Mouse (Mus musculus): ENCODE results near the gene Slc7a6. TPM values are rescaled to one million over a fixed set of nuclear protein-coding genes. Genes with fewer than 3 reads are reported as not detected.

The Slc7a6 gene
- polyA plus RNA-seq, 1 experiment, result 96.3 TPM

DNA sequence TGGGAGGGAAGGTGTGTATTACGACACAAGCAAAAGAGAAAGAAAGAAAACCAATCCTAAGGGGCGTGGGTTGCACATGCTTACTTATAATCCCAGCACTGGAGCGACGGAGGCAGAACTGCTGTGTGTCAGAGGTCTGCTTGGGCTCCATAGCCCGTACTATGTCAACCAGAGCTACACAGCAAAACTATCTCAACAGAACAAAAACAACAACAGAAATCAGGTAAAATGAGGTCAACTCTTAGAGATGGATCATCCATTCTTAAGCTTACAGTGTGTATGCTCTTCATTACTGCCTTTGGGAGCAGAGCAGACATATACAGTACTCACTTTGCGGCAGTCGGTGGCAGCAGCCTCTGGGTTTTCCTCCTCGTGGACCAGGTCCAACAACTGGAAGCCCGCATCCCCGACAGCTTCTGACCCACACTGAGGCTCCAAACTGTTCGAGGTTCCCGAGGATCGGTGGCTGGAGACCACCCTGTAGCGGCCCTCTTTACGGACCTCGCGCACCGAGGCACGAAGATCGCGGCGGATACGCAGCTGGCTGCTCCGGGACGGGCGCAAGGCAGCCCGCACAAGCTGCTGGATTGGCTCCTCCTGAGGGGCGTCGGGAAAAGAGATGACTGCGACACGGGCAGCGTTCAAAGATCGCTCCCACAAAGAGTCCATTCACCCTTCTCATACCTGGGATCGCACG is 41.5 kb downstream of the Slc7a6 start:
- H3K27me3 ChIP-seq (ENCODE audit: control insufficient read depth, insufficient read depth, low read length), result no peaks in the 10 kb centered on the region
- 1% methylated on average over 35 of the region's 35 CpGs for WGBS
- no peaks in the 10 kb centered on the region for H3K36me3 ChIP-seq (ENCODE audit: control insufficient read depth, insufficient read depth, low read length)
- H3K4me3 ChIP-seq (ENCODE audit: control insufficient read depth, insufficient read depth, low read length), result peak overlapping the region; percentile 82
- 0 out of 2 replicates have a peak, but pooled peaks cover 3% of the 10 kb centered on the region for H3K4me1 ChIP-seq (replicated peaks; ENCODE audit: control insufficient read depth, insufficient read depth, low read length)
- peak; percentile 38 for DNase-seq
- TF ChIP-seq CTCF (IDR thresholded peaks at IDR 0.05; ENCODE audit: borderline replicate concordance, control insufficient read depth, extremely low read depth, insufficient read depth, low read length, poor library complexity) (no peak), POLR2A (IDR thresholded peaks at IDR 0.05; ENCODE audit: control insufficient read depth, extremely low read depth, insufficient read depth, low read length, poor library complexity) (no peak)
- no peak overlapping the region for H3K27ac ChIP-seq (ENCODE audit: control insufficient read depth, insufficient read depth, low read length)

DNA sequence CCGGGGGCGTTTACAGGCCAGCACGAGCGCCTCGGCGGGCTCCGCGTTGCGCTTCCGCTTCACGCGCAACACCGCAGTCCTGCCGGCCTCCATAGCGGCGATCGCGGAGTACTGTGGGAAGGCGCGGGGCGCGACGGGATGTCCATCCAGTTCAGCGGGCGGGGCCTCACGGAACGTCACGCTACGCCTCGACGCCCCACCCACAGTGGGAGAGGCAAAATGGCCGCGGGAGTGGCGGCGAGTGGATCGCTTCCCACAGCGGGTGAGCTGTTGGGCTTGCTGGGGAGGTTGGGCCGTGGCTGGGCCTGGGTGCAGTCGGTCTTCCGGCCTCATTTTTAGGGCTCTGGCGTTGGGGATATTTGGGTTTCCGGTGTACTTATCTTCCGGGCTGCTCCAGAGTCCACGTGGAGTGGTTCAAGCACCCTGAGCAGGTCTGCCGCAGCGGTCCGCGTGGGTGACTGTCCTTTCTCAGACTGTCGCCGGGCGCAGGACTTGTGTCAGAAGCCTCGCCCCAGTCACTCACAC is 42.2 kb downstream of the Slc7a6 start, which contains the start of the genes Slc7a6os and Prmt7:
Slc7a6os (minus strand) TSS at position 115 of the 525 bp plus-strand sequence.
Prmt7 (plus strand) TSS at position 116 of the 525 bp plus-strand sequence.
- WGBS, result under 1% methylated on average over 52 of the region's 52 CpGs
- peak; percentile 95 for DNase-seq
- Histone ChIP-seq H3K27ac (ENCODE audit: control insufficient read depth, insufficient read depth, low read length) (no peak within 1 kb of the TSS), H3K4me1 (replicated peaks; ENCODE audit: control insufficient read depth, insufficient read depth, low read length) (0 out of 2 replicates have a peak, but pooled peaks cover 3% of the 10 kb centered on the region), H3K27me3 (ENCODE audit: control insufficient read depth, insufficient read depth, low read length) (no peaks in the 10 kb centered on the region), H3K4me3 (ENCODE audit: control insufficient read depth, insufficient read depth, low read length) (peak within 1 kb of the TSS; percentile 82), H3K36me3 (ENCODE audit: control insufficient read depth, insufficient read depth, low read length) (no peaks in the 10 kb centered on the region)
- peak; percentile 64 for TF ChIP-seq POLR2A (IDR thresholded peaks at IDR 0.05; ENCODE audit: control insufficient read depth, extremely low read depth, insufficient read depth, low read length, poor library complexity)
- 0 out of 2 replicates have a peak, but pooled peaks have one; percentile 46 for TF ChIP-seq CTCF (IDR thresholded peaks at IDR 0.05; ENCODE audit: borderline replicate concordance, control insufficient read depth, extremely low read depth, insufficient read depth, low read length, poor library complexity)

DNA sequence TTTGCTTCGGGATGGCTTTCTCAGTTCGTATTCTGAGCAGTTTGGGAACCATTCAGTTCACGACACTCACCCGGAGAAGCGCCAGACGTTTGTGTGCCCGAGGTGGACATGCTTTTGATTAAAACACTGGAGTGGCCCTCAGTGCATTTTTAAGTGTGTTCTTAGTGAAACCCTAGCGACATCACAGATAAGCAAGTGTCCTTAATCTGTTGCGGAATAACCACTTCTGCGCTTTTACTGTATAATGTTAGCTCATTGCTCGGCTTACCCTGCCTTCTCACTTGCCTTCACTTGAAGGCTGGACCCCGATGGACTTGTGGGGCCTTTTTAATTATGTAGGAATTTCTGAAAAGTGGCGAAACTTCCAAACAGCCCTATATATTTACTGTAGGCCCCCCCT is 42.8 kb downstream of the Slc7a6 start:
- Histone ChIP-seq H3K27me3 (ENCODE audit: control insufficient read depth, insufficient read depth, low read length) (no peaks in the 10 kb centered on the region), H3K27ac (ENCODE audit: control insufficient read depth, insufficient read depth, low read length) (no peak overlapping the region), H3K4me3 (ENCODE audit: control insufficient read depth, insufficient read depth, low read length) (peak overlapping the region; percentile 82), H3K4me1 (replicated peaks; ENCODE audit: control insufficient read depth, insufficient read depth, low read length) (0 out of 2 replicates have a peak, but pooled peaks cover 3% of the 10 kb centered on the region), H3K36me3 (ENCODE audit: control insufficient read depth, insufficient read depth, low read length) (no peaks in the 10 kb centered on the region)
- no peak for DNase-seq
- TF ChIP-seq POLR2A (IDR thresholded peaks at IDR 0.05; ENCODE audit: control insufficient read depth, extremely low read depth, insufficient read depth, low read length, poor library complexity), result no peak
- no peak for TF ChIP-seq CTCF (IDR thresholded peaks at IDR 0.05; ENCODE audit: borderline replicate concordance, control insufficient read depth, extremely low read depth, insufficient read depth, low read length, poor library complexity)
- WGBS, result 5% methylated on average over 13 of the region's 13 CpGs

DNA sequence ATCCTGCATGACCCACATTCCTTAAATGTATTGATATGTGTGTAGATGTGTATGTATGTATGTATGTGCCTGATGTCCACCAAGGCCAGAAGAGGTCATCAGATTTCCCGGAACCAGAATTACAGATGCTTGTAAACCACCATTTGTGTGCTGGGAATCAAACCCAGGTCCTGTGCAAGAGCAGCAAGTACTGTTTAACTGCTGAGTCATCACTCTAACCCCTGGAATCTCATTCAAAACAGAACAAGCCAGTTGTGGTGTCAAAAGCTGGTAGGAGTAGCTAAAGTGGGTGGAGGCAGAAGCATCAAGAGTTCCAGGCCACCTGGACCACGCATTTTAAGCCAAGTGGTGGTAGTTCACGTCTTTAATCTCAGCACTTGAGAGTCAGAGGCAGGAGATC is 45.3 kb downstream of the Slc7a6 start:
- no peak overlapping the region for H3K27ac ChIP-seq (ENCODE audit: control insufficient read depth, insufficient read depth, low read length)
- TF ChIP-seq POLR2A (IDR thresholded peaks at IDR 0.05; ENCODE audit: control insufficient read depth, extremely low read depth, insufficient read depth, low read length, poor library complexity) (no peak), CTCF (IDR thresholded peaks at IDR 0.05; ENCODE audit: borderline replicate concordance, control insufficient read depth, extremely low read depth, insufficient read depth, low read length, poor library complexity) (no peak)
- H3K36me3 ChIP-seq (ENCODE audit: control insufficient read depth, insufficient read depth, low read length), result no peaks in the 10 kb centered on the region
- DNase-seq, result no peak
- H3K27me3 ChIP-seq (ENCODE audit: control insufficient read depth, insufficient read depth, low read length), result no peaks in the 10 kb centered on the region
- 94% methylated on average over 3 of the region's 3 CpGs for WGBS
- H3K4me1 ChIP-seq (replicated peaks; ENCODE audit: control insufficient read depth, insufficient read depth, low read length), result 0 out of 2 replicates have a peak, but pooled peaks cover 3% of the 10 kb centered on the region
- H3K4me3 ChIP-seq (ENCODE audit: control insufficient read depth, insufficient read depth, low read length), result no peak overlapping the region

DNA sequence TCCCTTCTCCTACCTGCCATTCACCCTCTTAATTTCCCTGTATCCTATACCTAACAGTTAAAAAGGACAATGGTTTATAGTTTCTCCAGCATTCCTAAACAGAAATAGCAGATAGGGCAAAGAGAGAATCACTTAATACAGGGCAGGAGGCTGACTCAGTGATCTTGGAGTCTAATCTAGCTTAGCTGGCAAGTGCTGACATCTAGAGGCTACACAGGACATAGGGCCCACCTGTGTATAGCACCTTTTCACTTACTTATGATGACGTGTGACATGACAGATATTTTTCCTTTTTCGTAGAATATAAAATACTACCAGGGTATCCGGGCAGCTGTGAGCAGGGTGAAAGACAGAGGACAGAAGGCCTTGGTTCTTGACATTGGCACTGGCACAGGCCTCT is 51.0 kb downstream of the Slc7a6 start:
- TF ChIP-seq POLR2A (IDR thresholded peaks at IDR 0.05; ENCODE audit: control insufficient read depth, extremely low read depth, insufficient read depth, low read length, poor library complexity), result no peak
- no peak for TF ChIP-seq CTCF (IDR thresholded peaks at IDR 0.05; ENCODE audit: borderline replicate concordance, control insufficient read depth, extremely low read depth, insufficient read depth, low read length, poor library complexity)
- 94% methylated on average over 3 of the region's 3 CpGs for WGBS
- peaks cover 3% of the 10 kb centered on the region for H3K36me3 ChIP-seq (ENCODE audit: control insufficient read depth, insufficient read depth, low read length)
- no peaks in the 10 kb centered on the region for H3K4me1 ChIP-seq (replicated peaks; ENCODE audit: control insufficient read depth, insufficient read depth, low read length)
- H3K27ac ChIP-seq (ENCODE audit: control insufficient read depth, insufficient read depth, low read length), result no peak overlapping the region
- DNase-seq, result no peak
- H3K4me3 ChIP-seq (ENCODE audit: control insufficient read depth, insufficient read depth, low read length), result no peak overlapping the region
- H3K27me3 ChIP-seq (ENCODE audit: control insufficient read depth, insufficient read depth, low read length), result no peaks in the 10 kb centered on the region

DNA sequence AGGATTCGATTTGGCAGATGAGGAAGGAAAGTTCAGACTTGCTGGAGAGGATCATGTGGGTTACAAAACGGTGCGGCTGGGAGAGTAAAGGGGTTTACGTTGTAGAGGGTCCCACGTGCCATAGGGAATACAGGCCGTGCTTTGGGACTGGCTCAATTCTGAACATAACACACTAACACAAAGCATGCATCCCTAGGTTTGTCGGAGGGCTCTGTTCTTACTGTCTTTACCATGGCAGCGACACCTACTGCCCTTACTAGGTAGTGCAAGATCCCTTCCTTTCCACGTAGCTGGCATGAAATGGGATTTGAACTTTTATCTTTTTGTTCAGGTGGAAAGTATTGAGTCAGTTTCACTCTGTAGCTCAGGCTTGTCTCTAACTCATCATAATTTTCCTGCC is 57.9 kb downstream of the Slc7a6 start:
- 59% methylated on average over 9 of the region's 9 CpGs for WGBS
- Histone ChIP-seq H3K36me3 (ENCODE audit: control insufficient read depth, insufficient read depth, low read length) (peaks cover 4% of the 10 kb centered on the region), H3K4me3 (ENCODE audit: control insufficient read depth, insufficient read depth, low read length) (no peak overlapping the region), H3K27ac (ENCODE audit: control insufficient read depth, insufficient read depth, low read length) (no peak overlapping the region), H3K4me1 (replicated peaks; ENCODE audit: control insufficient read depth, insufficient read depth, low read length) (no peaks in the 10 kb centered on the region), H3K27me3 (ENCODE audit: control insufficient read depth, insufficient read depth, low read length) (no peaks in the 10 kb centered on the region)
- no peak for TF ChIP-seq CTCF (IDR thresholded peaks at IDR 0.05; ENCODE audit: borderline replicate concordance, control insufficient read depth, extremely low read depth, insufficient read depth, low read length, poor library complexity)
- TF ChIP-seq POLR2A (IDR thresholded peaks at IDR 0.05; ENCODE audit: control insufficient read depth, extremely low read depth, insufficient read depth, low read length, poor library complexity), result no peak
- DNase-seq, result peak; percentile 47
